Mouse (Mus musculus) spleen, postnatal 4 days (tissue): ENCODE data around the gene Scd3.
"Not testable (repeated sequence)": the region's sequence is repeated elsewhere in the genome, so short reads cannot be mapped to it uniquely, and the experiment has no call there.

ENCODE experiments used
- DNase-seq, 2 experiments: peaks; one replicate each; pipeline ENCODE4 v3.0.0; 2022; ENCODE audit warnings: low spot score in 2 of 2

Scd3 gene

GRCm38 (mm10) chr19:44267499-44268002, 64.5 kb downstream of the Scd3 start:
- no peak for DNase-seq

DNA sequence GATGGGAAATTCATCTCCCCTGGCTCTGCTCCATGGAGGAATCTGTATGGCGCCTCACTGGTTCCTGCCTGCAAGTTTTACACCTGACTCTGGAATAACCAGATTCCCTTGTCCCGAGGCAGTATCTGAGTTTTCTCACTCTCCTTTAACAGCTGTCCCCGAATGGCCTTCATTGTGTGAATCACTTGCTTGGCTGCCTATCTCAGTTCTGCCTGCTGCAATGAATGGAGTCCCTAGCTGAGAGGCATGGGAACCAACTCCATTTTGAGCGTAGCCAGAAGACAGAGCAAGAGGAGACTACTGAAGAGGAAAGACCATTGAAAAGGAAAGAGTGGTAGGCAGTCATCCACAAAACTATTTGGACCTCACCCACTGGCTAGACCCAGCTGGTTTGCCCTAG, 70.6 kb downstream of the Scd3 start:
- no peak for DNase-seq

DNA sequence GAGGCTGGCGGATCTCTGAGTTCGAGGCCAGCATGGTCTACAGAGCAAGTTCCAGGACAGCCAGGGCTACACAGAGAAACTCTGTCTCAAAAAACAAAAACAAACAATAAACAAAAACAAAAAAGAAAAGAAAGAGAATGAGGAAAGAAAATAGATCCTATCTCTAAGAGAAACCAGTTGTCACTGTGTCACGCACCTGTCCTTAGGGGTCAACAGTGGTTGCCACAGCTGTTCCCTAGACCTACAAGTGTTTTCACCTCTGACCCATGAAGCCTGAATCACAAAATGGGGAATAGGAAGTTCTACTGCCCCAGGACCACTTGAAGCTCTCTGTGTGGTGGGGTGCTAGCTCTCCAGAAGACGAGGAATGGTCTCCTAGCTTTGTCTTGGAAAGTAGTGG, 71.4 kb downstream of the Scd3 start:
- DNase-seq, result no peak

GRCm38 (mm10) chr19:44275418-44275817, 72.3 kb downstream of the Scd3 start:
- DNase-seq, result no peak

- no peak for DNase-seq
These were observed 73.8 kb downstream of the Scd3 start for GRCm38 (mm10) chr19:44276861-44277260.

DNA sequence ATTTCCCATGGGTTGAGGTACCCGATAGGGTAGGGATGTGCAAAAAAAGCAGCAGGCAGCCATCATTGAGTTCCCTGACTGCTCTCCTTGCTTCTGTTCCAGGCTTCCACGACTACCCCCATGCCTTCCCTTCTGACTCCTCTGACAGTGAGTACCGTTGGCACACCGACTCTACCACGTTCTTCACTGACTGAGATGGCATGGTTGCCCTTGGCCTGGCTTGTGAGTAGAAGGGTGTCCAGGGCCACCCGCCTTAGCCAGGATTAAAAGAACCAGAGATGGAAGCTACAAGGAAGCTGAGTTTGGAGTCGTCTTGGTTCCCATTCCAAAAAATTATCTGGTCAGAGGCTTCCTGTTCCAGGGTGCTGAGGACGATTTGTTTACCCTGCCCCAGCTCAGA, 74.9 kb downstream of the Scd3 start:
- DNase-seq, result no peak

DNA sequence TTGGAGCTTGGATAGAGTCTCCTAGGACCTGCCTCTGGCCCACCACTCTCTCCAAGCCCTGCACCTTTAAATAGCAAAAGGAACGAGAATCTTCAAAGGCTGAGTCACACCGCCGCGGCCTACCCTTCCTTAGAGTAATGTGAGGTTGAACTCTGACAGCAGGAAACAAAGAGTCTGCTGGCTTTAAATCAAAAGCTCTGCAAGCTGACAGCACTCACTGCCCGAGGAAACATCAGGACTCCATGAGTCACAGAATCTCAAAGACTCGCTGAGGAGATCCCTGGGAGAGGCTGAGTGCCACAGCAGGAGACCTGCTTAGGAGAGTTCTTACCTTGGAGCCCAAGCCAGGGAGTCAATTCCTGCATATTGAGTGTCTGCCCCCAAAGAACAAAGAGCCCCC, 77.7 kb downstream of the Scd3 start:
- no peak for DNase-seq

- DNase-seq, result not testable (repeated sequence)
These were observed 78.9 kb downstream of the Scd3 start for GRCm38 (mm10) chr19:44281825-44282447.

DNA sequence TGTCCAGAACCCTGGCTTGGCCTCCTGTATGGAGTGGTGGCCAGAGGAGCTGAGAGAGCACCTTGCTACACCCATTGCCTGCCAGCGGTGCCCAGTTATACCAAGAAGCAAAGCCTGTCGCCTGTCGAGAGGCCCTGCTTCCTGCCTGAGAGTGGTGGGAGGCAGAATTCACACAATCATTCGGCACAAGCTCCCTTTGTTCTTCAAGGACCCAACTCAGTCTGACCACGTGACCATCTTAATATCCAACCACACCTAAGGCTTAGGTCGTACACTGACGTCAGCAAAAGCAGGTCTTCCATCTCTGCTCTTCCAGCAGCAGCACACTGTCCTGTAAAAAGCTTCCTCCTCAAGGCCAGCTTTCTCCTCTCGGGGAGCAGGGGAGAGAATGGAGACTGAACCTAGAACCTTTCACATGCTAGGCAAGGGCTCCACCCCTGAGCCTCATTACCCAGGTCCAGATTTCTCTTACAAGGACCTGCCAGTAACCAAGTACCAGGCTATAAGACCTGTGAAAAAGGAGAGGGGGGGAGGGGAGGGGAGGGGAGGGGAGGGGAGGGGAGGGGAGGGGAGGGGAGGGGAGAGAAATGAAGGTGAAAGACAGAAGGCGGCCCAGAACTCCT, 79.6 kb downstream of the Scd3 start:
- DNase-seq, result no peak

- DNase-seq, result no peak
These were observed 80.3 kb downstream of the Scd3 start for GRCm38 (mm10) chr19:44283157-44284024.

DNA sequence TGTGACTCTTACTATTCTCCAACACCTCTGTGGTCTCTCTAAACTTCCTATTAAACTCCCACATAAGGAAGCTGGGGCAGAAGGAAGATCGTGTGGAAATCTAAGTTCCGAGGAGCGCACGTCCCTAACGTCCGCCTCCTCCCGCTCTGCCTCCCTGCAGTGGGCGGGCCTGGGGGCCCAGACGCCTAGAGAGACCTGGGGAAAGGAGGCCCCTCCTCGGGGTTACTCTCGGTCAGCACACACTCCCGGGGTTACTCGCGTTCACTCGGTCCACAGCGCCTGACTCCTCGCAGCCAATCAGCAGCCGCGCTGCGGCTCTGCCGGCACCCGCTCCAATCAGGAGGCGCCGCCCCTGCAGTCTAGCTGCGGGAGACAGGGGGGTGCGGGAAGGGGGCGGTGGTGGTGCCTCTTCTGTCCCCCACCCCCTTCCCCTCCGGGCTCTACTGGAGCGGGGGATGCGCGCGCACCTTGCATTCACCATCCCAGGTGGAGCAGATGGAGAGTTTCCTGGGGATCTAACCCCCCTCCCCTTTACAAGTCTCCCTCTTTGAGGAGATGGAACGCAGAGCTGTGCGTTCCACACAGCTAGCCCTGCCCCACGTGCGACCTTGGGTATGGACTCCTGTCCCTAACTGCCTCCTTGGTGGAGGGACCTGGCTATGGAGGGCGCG, 81.1 kb downstream of the Scd3 start:
- peak; percentile 81 to 87 for DNase-seq

DNA sequence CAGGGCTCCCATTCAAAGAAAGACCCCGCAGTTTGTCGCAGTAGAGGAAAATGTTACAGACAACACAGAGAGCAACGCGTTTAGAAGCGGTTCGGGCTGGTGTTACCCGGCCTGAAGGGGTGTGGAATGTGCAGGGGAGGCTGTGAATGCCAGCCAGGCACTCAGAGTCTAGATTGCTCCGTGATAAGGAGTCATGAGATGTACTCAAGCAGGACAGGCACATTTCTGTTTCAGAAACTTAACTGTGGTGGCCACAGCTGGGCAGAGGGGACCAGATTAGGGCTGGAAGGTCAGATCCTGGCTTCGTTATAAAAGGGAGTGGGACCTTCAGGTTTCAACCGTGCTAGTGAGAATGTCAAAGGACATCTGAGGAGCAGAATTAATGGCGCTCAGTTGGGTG, 81.7 kb downstream of the Scd3 start:
- no peak for DNase-seq

DNA sequence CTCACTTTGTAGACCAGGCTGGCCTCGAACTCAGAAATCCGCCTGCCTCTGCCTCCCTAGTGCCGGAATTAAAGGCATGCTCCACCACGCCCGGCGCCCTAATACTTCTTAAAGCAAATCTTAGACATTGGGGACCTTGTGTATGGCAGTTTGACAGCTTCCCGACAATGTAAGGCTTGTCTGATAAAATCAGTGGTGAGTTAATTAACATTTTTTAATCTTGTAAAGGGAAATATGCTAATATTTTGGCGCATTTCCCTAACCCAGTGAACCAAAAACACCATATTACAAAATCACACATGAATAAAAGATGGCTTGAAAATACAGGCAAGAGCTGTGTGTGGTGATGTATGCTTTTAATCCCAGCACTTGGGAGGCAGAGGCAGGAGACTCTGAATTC, 82.5 kb downstream of the Scd3 start:
- no peak for DNase-seq

DNA sequence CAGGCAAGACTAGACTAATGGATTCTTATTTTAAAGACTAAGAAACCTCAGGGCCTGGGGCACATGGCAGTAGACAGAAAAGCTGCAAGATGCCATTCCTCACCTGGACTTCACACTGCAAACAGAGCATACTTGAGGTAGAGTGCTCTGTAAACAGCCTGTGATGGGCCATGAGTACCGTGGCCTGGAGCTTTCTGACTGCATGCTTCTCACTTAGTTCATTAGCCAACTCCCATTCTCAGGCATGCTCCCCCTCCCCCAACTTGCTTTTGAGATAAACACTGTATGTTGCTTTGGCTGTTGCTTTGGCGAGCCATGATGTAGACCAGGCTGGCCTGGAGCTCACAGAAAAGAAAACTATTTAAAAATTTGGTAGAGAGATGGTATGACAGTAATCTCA, 83.0 kb downstream of the Scd3 start:
- no peak for DNase-seq

GRCm38 (mm10) chr19:44287415-44288110, 84.5 kb downstream of the Scd3 start:
- DNase-seq, result no peak

GRCm38 (mm10) chr19:44292083-44292482, 89.0 kb downstream of the Scd3 start:
- no peak for DNase-seq

GRCm38 (mm10) chr19:44292483-44292882, 89.4 kb downstream of the Scd3 start:
- no peak for DNase-seq

DNA sequence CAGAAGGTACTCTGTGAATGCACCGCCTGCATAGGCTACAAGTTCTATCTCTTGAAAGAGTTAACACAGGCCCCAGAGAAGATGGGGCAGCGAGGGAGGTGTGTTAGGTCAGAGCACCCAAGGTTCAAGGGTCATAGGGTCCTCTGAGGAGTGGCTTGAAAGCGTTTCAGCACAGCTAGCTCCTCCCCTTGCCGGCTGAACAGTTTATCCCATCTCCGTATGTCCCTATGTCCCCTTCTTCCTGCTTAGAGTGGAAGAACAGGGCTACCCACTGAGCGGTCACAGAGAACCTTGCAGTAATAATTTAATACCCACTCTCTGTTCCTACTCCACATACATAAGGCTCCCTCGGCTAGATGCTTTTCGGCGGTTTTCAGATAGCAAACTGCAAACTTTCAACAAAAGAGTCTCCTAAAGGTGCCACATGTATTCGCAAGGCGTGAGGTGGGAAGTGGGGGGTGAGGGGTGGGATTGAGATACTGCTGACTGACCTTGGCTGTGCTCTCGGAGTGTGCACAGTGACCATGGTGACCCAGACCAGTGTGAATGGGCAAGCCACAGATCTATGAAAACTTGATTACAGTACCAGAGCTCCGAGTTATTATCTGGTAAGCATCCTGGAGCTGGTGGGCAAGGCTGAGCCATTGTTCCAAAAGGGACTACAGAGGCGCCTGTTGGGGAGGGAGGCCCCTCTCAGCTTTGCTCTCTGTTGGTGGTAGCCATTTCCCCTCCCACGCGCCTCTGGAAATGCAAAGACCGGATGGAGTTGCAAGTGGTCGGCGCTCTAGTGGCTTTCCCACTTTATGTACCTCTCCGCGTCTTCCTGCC, 90.1 kb downstream of the Scd3 start, which contains the start of gene Scd2:
Scd2 (plus strand) TSS at position 734 of the 828 bp plus-strand sequence.
- no peak for DNase-seq
